Mouse (Mus musculus) embryonic fibroblast, embryonic 13.5 days (primary cell): ENCODE data around the gene Mgmt. TPM values are rescaled to one million over a fixed set of nuclear protein-coding genes. Genes with fewer than 3 reads are reported as not detected.

Experiments used
- H3K27ac ChIP-seq: 2 replicates; pipeline ENCODE4 v1.5.1; 2012; ENCODE audit warnings: low read length, control low read depth, inconsistent platforms; ENCODE audit not compliant: insufficient read depth
- H3K4me1 ChIP-seq: 2 replicates; pipeline ENCODE4 v1.6.1; 2011; ENCODE audit warnings: low read length; ENCODE audit not compliant: control insufficient read depth, insufficient read depth
- H3K4me3 ChIP-seq: 2 replicates; pipeline ENCODE4 v1.5.1; 2011; ENCODE audit warnings: mild to moderate bottlenecking, control low read depth, low read length; ENCODE audit not compliant: insufficient read depth
- CTCF ChIP-seq: IDR thresholded peaks from 2 replicates; pipeline ENCODE4 v1.5.1; 2011; ENCODE audit warnings: mild to moderate bottlenecking, control low read depth, low read length, moderate library complexity, borderline replicate concordance; ENCODE audit not compliant: insufficient read depth
- POLR2A ChIP-seq: IDR thresholded peaks from 2 replicates; pipeline ENCODE4 v1.6.1; 2011; ENCODE audit warnings: low read depth, mild to moderate bottlenecking, control low read depth, low read length, moderate library complexity
- polyA plus RNA-seq: library from polyadenylated mRNA; stranded (reverse); fragments of >200 nt; gene quantifications from 2 replicates; pipeline ENCODE4 v1.2.4, GENCODE M21; 2011; ENCODE audit warnings: low read depth; ENCODE audit not compliant: missing spikeins, insufficient read length

Mgmt gene
- polyA plus RNA-seq, 1 experiment = 10.2 TPM

- H3K4me1 ChIP-seq = no peaks in the 10 kb centered on the region
- TF ChIP-seq CTCF (no peak), POLR2A (no peak)
- no peak overlapping the region for H3K4me3 ChIP-seq
- no peak overlapping the region for H3K27ac ChIP-seq
These were observed 29.5 kb upstream of the Mgmt start for GRCm38 (mm10) chr7:136864677-136865463.

DNA sequence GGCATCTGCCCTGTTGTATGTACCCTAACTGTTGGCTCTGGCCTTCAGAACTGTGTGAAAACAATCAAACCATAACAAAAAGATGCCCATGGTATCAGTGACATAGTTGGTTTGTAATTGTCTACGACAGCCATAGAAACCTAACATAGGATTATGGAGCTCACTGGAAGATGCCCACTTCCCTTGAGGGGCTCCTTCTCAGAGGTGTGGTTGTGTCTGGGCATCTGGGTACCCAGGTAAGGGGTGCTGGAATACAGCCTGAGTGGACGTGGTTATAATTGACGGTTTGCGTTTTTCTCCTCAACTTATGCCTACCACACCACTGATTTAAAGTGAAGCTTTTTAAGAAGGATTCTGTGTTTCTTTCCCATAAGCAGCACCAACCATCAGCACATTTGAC lies 28.5 kb upstream of the Mgmt start:
- TF ChIP-seq CTCF (no peak), POLR2A (no peak)
- Histone ChIP-seq H3K4me1 (no peaks in the 10 kb centered on the region), H3K27ac (no peak overlapping the region), H3K4me3 (no peak overlapping the region)

GRCm38 (mm10) chr7:136866535-136866934 lies 27.9 kb upstream of the Mgmt start:
- TF ChIP-seq CTCF (no peak), POLR2A (no peak)
- no peaks in the 10 kb centered on the region for H3K4me1 ChIP-seq
- H3K27ac ChIP-seq = no peak overlapping the region
- H3K4me3 ChIP-seq = no peak overlapping the region

GRCm38 (mm10) chr7:136871535-136871934 lies 22.9 kb upstream of the Mgmt start:
- no peak overlapping the region for H3K27ac ChIP-seq
- no peak overlapping the region for H3K4me3 ChIP-seq
- TF ChIP-seq CTCF = no peak
- no peak for TF ChIP-seq POLR2A
- no peaks in the 10 kb centered on the region for H3K4me1 ChIP-seq

DNA sequence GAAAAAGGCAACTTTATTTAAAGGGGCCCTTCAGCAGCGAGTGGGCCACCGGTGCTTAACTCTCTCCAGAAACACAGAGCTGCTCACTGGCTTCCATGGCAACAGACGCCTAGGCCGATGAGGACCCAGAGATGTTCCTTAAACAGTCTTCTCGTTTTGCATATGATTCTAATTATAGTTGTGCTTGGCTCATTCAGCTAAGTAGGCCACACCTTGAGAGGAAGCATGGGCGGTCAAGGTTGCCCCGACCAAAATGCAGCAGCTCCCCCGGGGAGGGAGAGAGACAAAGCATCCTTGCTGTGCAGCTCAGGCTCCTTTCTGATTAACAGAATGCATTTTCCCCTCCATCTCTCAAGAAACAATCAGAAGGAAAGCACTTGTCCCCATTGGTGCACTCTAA lies 22.4 kb upstream of the Mgmt start:
- no peaks in the 10 kb centered on the region for H3K4me1 ChIP-seq
- TF ChIP-seq CTCF (no peak), POLR2A (no peak)
- no peak overlapping the region for H3K4me3 ChIP-seq
- no peak overlapping the region for H3K27ac ChIP-seq

- no peak for TF ChIP-seq POLR2A
- no peak for TF ChIP-seq CTCF
- Histone ChIP-seq H3K4me1 (no peaks in the 10 kb centered on the region), H3K27ac (no peak overlapping the region), H3K4me3 (no peak overlapping the region)
These were observed 20.0 kb upstream of the Mgmt start for GRCm38 (mm10) chr7:136874396-136874795.

- TF ChIP-seq POLR2A (no peak), CTCF (no peak)
- Histone ChIP-seq H3K4me1 (no peaks in the 10 kb centered on the region), H3K4me3 (no peak overlapping the region)
These were observed 14.0 kb upstream of the Mgmt start for GRCm38 (mm10) chr7:136880386-136880785.

GRCm38 (mm10) chr7:136888161-136888560 lies 6.3 kb upstream of the Mgmt start:
- Histone ChIP-seq H3K4me3 (no peak overlapping the region), H3K27ac (no peak overlapping the region), H3K4me1 (no peaks in the 10 kb centered on the region)
- no peak for TF ChIP-seq POLR2A
- no peak for TF ChIP-seq CTCF

More at GRCm38 (mm10) chr7:136880386-136880785, 14.0 kb upstream of the Mgmt start:
- no peak overlapping the region for H3K27ac ChIP-seq

DNA sequence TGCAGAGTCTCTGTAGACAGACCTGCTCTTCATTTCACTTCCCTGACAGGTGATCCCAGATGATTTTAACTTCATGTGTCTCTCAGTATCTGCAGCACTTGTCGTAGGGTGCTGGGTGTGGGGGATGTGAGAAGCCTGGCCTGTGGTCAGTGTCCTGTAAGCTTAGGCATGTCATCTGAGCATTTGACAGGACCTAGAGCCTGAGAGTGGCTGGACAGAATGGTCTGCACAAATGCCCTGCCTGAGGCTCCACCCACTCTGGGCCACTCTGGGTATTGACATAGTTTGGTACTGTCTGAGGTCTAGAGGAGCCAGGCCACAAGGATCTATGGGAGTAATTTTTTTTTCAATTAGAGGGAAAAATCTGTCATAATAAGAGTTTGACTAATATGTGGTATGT lies 942 bp downstream of the Mgmt start:
- TF ChIP-seq POLR2A (no peak), CTCF (no peak)
- Histone ChIP-seq H3K27ac (no peak overlapping the region), H3K4me3 (peak overlapping the region; percentile 47; the same call in 1 of the 2 replicates), H3K4me1 (no peaks in the 10 kb centered on the region)

DNA sequence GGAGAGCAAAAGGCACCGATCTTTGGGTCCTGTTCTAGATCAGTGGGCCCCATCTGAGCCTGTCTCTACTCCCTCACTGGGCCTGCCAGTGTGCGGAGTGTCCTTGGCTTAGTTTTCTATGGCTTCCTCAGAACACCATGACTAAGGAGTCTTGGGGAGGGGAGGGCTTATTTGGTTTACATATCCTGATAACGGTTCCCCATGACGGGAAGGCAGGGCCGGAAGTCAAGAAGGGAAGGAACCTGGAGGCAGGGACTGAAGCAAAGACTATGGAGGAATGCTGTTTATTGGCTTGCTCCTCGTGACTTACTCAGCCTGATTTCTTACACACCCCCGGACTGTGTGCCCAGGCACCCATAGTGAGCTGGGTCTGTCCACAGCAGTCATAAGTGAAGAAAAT lies 1.4 kb downstream of the Mgmt start:
- Histone ChIP-seq H3K4me1 (no peaks in the 10 kb centered on the region), H3K27ac (no peak overlapping the region), H3K4me3 (no peak overlapping the region)
- TF ChIP-seq CTCF = no peak
- TF ChIP-seq POLR2A = no peak
